Mouse (Mus musculus): ENCODE measurements around the gene Osbpl3.

Gene Osbpl3

GRCm38 (mm10) chr6:50340226-50340906, 115.6 kb downstream of the Osbpl3 start:
- in situ Hi-C loops (cut with MboI; ENCODE audit: low sequenced_read_pairs): no loop called here

GRCm38 (mm10) chr6:50337431-50337830, 118.6 kb downstream of the Osbpl3 start:
- in situ Hi-C loops (cut with MboI; ENCODE audit: low sequenced_read_pairs): no loop called here

- in situ Hi-C loops (cut with MboI; ENCODE audit: low sequenced_read_pairs): no loop called here
These were observed 119.6 kb downstream of the Osbpl3 start for GRCm38 (mm10) chr6:50336376-50336775.

GRCm38 (mm10) chr6:50334846-50335821, 120.9 kb downstream of the Osbpl3 start:
- in situ Hi-C loops (cut with MboI; ENCODE audit: low sequenced_read_pairs): no loop called here

GRCm38 (mm10) chr6:50333346-50333745, 122.7 kb downstream of the Osbpl3 start:
- in situ Hi-C loops (cut with MboI; ENCODE audit: low sequenced_read_pairs): no loop called here

GRCm38 (mm10) chr6:50331477-50331876, 124.5 kb downstream of the Osbpl3 start:
- in situ Hi-C loops (cut with MboI; ENCODE audit: low sequenced_read_pairs): no loop called here

GRCm38 (mm10) chr6:50329380-50329779, 126.6 kb downstream of the Osbpl3 start:
- in situ Hi-C loops (cut with MboI; ENCODE audit: low sequenced_read_pairs): no loop called here

- in situ Hi-C loops (cut with MboI; ENCODE audit: low sequenced_read_pairs): no loop called here
These were observed 127.1 kb downstream of the Osbpl3 start for GRCm38 (mm10) chr6:50328901-50329300.

GRCm38 (mm10) chr6:50326192-50326591, 129.8 kb downstream of the Osbpl3 start:
- in situ Hi-C loops (cut with MboI; ENCODE audit: low sequenced_read_pairs): no loop called here

GRCm38 (mm10) chr6:50325485-50325884, 130.5 kb downstream of the Osbpl3 start:
- in situ Hi-C loops (cut with MboI; ENCODE audit: low sequenced_read_pairs): no loop called here

- in situ Hi-C loops (cut with MboI; ENCODE audit: low sequenced_read_pairs): no loop called here
These were observed 133.4 kb downstream of the Osbpl3 start for GRCm38 (mm10) chr6:50322631-50323030.

- in situ Hi-C loops (cut with MboI; ENCODE audit: low sequenced_read_pairs): no loop called here
These were observed 134.3 kb downstream of the Osbpl3 start for GRCm38 (mm10) chr6:50321739-50322138.

GRCm38 (mm10) chr6:50318590-50319172, 137.3 kb downstream of the Osbpl3 start:
- in situ Hi-C loops (cut with MboI; ENCODE audit: low sequenced_read_pairs): no loop called here

GRCm38 (mm10) chr6:50318150-50318549, 137.9 kb downstream of the Osbpl3 start:
- in situ Hi-C loops (cut with MboI; ENCODE audit: low sequenced_read_pairs): no loop called here

GRCm38 (mm10) chr6:50316795-50317505, 139.1 kb downstream of the Osbpl3 start:
- in situ Hi-C loops (cut with MboI; ENCODE audit: low sequenced_read_pairs): no loop called here

- in situ Hi-C loops (cut with MboI; ENCODE audit: low sequenced_read_pairs): no loop called here
These were observed 141.5 kb downstream of the Osbpl3 start for GRCm38 (mm10) chr6:50314406-50315071.

- in situ Hi-C loops (cut with MboI; ENCODE audit: low sequenced_read_pairs): no loop called here
These were observed 143.4 kb downstream of the Osbpl3 start for GRCm38 (mm10) chr6:50312647-50313046.

GRCm38 (mm10) chr6:50309019-50309418, 147.0 kb downstream of the Osbpl3 start:
- in situ Hi-C loops (cut with MboI; ENCODE audit: low sequenced_read_pairs): loop anchor here (5.0 to 10.0 kb wide), 2 partner anchors 194 to 228 kb away; partner anchors contain the start of gene Mpp6

- in situ Hi-C loops (cut with MboI; ENCODE audit: low sequenced_read_pairs): loop anchor here (5.0 to 10.0 kb wide), 2 partner anchors 192 to 231 kb away; partner anchors contain the start of gene Mpp6
These were observed 149.4 kb downstream of the Osbpl3 start for GRCm38 (mm10) chr6:50306625-50307024.

- in situ Hi-C loops (cut with MboI; ENCODE audit: low sequenced_read_pairs): loop anchor here (5.0 to 10.0 kb wide), 2 partner anchors 190 to 232 kb away; partner anchors contain the start of gene Mpp6
These were observed 151.0 kb downstream of the Osbpl3 start for GRCm38 (mm10) chr6:50304949-50305491.
